Mouse (Mus musculus): Measurements from ENCODE around the gene Herc2. TPM values are rescaled to one million over a fixed set of nuclear protein-coding genes. Genes with fewer than 3 reads are reported as not detected.
"Not testable (repeated sequence)": the region's sequence is repeated elsewhere in the genome, so short reads cannot be mapped to it uniquely, and the experiment has no call there.

Gene Herc2
- total RNA-seq (2021): 100 to 1,000 TPM; 124 to 151 TPM

DNA sequence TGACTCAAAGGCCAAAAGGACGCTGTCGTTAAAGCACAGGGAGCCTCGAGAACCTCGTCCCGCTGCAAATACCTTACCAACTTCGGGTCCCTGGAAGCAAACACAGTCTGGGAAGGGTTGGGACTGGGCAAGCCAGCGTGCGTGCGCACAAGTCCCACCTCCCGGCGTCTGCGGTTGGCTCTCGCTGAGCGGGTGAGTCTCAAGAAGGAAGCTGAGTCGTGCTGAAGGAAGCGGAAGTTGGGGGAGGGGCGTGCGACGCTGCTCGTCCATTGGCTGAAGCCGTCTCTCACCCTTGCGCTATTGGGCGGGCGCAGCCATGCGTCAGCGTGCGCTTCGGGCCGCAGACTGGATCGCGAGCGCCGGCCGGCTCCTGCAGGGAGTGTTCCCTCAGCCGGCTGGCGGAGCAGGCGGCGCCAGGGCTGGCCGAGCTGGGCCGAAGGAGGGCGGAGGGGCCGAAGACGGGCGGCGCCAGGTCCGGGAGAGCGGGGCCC lies at the start of gene Herc2:
Gene Herc2, plus strand, starts transcription at position 366 of the 491 bp plus-strand sequence.
- DNase-seq (ENCODE audit: extremely low spot score in 1 of 2, low spot score in 1 of 2): peak; percentile 96 to 97

DNA sequence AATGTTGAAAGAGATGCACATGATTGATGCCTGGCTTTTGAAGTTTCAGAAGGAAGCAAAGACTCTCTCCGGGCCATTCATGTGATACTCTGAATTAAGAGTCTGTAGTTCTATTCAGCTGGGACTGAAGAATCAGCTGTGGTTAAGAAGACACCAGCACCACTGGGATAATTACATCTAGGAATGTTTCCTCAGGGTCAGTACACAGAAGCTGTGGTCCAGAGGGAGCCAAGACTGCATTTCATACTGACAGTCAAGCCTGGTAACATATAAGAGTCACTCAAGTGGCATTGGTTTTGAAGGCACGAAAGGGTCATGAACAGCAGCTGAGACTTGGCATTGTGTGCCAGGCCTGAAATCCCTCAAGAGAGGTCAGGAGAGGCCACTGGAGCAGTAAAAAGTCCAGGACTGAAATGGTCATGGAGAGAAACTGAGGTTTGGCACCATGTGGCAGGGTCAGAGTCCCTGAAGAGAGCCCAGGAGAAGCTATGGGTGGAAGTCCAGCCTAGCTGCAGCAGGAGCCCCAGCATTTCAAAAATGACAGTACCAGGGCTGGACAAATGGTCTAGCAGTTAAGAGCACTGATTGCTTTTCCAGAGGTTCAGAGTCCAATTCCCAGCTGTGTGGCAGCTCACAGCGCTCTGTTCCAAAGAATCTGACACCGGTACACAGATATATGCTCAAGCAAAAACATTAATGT lies 39.5 kb upstream of the Herc2 start:
- no peak for DNase-seq (ENCODE audit: extremely low spot score in 1 of 2, low spot score in 1 of 2)

- DNase-seq (ENCODE audit: extremely low spot score in 1 of 2, low spot score in 1 of 2): no peak
Observed at GRCm38 (mm10) chr7:56011018-56011333, 39.0 kb upstream of the Herc2 start.

- no peak for DNase-seq (ENCODE audit: extremely low spot score in 1 of 2, low spot score in 1 of 2)
Observed at GRCm38 (mm10) chr7:56013261-56014001, 36.6 kb upstream of the Herc2 start.

GRCm38 (mm10) chr7:56014002-56014702 lies 35.8 kb upstream of the Herc2 start:
- DNase-seq (ENCODE audit: extremely low spot score in 1 of 2, low spot score in 1 of 2): not testable (repeated sequence)

DNA sequence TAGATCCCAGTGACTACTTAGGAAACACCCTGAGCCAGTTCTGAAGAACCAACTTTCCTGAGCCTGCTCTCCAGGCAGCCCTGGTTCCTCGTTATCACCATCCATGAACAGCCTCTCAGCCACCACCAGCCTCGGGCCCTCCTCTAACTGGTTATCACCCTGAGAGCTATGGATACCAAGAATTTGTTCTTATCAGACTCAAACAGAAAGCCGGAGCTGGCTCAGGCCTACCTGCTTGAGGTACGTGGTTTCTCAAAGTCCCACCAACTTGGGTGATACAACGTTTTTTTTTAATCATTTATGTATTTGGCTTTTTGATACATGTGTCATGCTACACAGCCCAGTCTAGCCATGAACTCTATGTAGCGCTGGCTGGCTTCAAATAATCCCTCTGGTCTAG lies 34.8 kb upstream of the Herc2 start:
- no peak for DNase-seq (ENCODE audit: extremely low spot score in 1 of 2, low spot score in 1 of 2)

GRCm38 (mm10) chr7:56015837-56016236 lies 34.2 kb upstream of the Herc2 start:
- no peak for DNase-seq (ENCODE audit: extremely low spot score in 1 of 2, low spot score in 1 of 2)

DNA sequence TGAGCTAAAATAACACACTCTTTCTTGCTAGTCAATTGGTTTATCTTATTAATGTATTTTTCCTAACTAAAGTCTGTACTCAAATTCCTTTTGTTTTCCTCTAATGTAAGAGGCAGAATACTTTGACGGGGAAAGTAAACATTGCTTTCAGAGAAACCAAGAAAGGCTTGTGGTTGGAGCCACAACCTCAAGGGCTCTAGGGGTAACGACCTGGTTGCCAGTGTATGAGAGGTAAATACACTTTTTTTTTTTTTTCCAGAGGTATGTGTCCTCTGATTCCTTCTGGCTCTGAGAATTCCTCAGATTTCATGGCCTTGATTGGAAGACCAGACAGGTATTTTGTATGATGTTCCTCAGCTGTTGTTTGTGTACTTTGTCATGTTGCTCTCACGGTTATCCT lies 32.2 kb upstream of the Herc2 start:
- no peak for DNase-seq (ENCODE audit: extremely low spot score in 1 of 2, low spot score in 1 of 2)

DNA sequence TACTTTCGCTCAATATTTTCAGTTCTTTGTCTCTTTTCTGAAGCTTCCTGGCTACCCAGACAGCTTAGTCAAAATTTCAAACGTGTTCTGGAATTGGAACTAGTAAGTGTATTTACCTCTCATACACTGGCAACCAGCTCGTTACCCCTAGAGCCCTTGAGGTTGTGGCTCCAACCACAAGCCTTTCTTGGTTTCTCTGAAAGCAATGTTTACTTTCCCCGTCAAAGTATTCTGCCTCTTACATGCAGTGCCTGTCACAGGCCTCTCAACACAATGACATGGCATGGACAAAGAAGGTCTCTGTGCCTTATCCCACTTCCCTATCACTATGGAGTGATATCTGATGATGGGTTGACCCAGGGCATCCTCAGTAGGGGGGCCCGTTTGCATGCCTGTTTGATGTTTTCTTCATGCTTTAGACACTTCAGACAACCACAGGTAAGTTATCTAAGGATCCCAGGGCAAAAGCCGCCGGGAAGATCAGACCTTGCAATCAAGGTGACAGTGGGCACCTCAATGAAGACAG lies 31.5 kb upstream of the Herc2 start:
- DNase-seq (ENCODE audit: extremely low spot score in 1 of 2, low spot score in 1 of 2): no peak

DNA sequence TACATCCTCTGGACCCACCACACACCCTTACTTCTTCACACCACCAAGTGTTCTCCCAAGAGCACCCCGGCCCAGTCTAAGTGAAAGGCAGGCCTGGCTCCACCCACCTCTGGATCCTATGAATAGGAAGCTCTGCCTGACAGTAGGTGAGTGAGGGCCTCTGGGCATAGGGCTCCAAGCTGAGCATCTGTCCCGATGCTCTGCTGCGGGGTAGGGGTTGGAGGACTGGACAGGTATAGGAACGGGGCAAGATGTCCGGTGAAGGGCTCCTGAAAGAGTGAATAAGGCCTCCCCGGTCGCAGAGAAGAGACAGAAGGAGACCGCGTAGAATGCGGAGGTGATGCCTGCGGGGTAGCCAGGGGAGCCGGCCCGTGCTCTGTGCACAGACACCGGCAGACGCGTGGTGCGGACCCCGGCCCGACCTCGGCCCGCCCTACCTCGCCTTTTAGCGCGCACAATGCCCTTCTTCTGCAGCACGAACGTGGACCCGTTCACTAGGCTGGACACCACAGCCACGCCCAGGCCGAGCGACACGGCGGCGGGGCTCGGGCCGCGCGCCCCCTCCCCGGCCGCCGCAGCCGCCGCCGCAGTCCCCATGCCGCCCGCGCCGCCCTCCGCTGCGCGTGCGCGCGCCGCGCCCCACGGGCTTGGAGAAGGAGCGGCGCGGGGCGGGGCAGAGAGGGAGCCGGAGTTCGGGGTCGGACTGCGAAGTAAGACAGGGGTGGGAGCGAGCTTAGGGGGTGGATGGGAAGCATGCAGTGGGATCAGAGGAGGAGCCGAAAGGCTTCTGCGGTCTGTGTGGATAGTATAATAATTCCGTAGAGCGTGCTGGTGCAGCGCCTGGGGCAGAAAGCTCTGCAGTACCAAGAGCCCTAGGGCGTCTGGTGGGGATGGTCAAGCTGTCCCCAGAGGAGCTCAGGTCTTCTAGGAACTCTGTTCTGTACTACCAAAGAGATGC lies 30.7 kb upstream of the Herc2 start:
- peak; percentile 50 to 60 for DNase-seq (ENCODE audit: extremely low spot score in 1 of 2, low spot score in 1 of 2)

- no peak for DNase-seq (ENCODE audit: extremely low spot score in 1 of 2, low spot score in 1 of 2)
Observed at GRCm38 (mm10) chr7:56019930-56020253, 30.1 kb upstream of the Herc2 start, which contains the start of gene Nipa1. Gene Nipa1 (minus strand): TSS chr7:56019954.

DNA sequence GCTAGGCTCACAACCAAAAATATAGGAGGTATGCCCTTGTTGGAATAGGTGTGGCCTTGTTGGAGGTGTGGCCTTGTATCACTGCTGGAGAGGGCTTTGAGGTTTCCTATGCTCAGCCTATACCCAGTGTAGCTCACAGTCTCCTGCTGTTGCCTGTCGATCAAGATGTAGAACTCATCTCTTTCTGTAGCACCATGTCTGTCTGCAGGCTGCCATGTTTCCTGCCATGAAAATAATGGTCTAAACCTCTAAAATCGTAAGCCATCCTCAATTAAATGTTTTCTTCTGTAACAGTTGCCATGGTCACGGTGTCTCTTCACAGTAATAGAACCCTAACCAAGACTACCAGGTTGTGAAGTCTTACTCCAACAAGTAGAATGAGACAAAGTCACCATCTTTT lies 26.4 kb upstream of the Herc2 start:
- no peak for DNase-seq (ENCODE audit: extremely low spot score in 1 of 2, low spot score in 1 of 2)

DNA sequence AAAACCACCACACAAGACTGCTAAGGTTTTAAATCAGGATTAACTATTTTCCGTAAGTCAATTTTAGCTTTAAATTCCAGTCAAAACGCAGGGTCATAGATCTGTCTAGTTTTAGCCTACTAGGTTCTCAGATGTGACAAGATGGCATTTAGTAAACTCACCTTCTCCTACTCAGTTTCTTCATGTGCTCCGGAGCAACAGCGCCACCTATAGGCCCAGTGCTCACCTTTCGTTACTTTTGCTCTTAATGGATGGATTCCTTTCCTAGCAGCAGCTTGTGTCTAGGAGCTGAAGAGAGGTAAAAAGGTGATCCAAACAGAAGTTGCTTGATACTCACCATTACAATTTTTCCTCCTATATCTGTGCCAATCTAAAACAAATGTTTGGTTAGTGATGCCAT lies 7.6 kb upstream of the Herc2 start:
- peak; percentile 68 to 91 for DNase-seq (ENCODE audit: extremely low spot score in 1 of 2, low spot score in 1 of 2)

GRCm38 (mm10) chr7:56043577-56044266 lies 6.3 kb upstream of the Herc2 start:
- no peak for DNase-seq (ENCODE audit: extremely low spot score in 1 of 2, low spot score in 1 of 2)

DNA sequence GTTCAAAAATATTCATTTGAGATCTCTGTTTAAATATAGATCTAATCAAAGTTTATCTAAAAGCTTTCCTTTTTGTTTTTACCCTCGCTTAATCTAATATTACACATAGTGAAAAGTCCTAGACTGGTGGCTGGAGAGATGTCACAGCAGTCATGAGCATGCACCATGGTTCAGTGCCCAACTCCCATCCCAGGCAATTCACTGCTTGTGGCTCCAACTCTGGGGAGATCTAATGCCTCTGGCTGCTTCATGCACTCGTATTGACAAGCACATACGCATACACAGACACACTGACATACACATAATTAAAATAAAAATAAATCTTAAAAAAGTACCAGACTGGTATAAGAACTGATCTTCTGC lies 5.7 kb upstream of the Herc2 start:
- DNase-seq (ENCODE audit: extremely low spot score in 1 of 2, low spot score in 1 of 2): no peak

GRCm38 (mm10) chr7:56047178-56047577 lies 2.8 kb upstream of the Herc2 start:
- no peak for DNase-seq (ENCODE audit: extremely low spot score in 1 of 2, low spot score in 1 of 2)

GRCm38 (mm10) chr7:56050487-56050911 lies 503 bp downstream of the Herc2 start:
- DNase-seq (ENCODE audit: extremely low spot score in 1 of 2, low spot score in 1 of 2): peak in 1 of 2 experiments; percentile 20

DNA sequence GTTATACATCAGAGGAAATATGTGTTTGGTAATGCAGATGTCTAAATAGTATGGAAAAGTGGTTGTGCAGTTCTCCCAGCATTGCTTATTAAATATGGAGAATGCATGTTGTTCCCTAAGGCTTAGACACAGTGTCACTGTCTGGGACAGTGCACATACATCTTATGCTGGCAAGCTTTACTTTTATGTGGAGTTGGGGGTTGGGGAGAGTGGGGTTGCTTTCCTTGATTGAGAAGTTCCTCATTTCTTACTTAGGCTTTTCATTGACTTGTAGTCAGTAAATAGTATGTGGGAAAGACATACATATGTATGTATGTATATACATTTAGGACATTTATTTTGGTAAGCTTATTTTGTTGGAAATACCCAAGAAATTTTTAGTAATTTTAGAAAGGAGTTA lies 3.0 kb downstream of the Herc2 start:
- DNase-seq (ENCODE audit: extremely low spot score in 1 of 2, low spot score in 1 of 2): no peak

DNA sequence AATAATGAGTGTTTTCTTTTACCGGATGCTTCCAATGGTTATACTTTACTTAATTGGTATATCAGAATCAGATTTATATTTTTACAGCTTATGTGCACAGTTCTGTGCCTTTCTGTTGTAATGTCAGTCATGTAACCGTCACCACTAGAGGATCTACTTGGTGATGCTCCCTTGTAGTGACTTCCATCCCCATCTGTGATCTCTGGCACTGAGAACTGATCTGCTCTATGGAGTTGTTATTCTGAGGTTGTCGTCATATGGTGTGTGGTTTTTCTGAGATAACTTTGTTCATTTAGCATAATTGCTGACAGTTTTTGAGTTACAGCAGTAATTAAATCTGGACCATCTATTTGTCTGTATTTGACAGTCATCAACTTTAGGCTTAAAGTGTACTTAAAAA lies 5.3 kb downstream of the Herc2 start:
- DNase-seq (ENCODE audit: extremely low spot score in 1 of 2, low spot score in 1 of 2): no peak

- no peak for DNase-seq (ENCODE audit: extremely low spot score in 1 of 2, low spot score in 1 of 2)
Observed at GRCm38 (mm10) chr7:56064876-56065275, 14.9 kb downstream of the Herc2 start.

Data from layer of hippocampus, postnatal 25 days (tissue).